Mouse (Mus musculus) E14TG2a.4 (cell line): ENCODE results near the gene Tnpo2.

Source experiments
- H3K27me3 ChIP-seq: 2 replicates; pipeline ENCODE4 v1.6.1; 2014; ENCODE audit warnings: low read length, control low read depth; ENCODE audit not compliant: insufficient read depth
- H3K36me3 ChIP-seq: 2 replicates; pipeline ENCODE4 v1.6.1; 2014; ENCODE audit warnings: low read length, control low read depth; ENCODE audit not compliant: insufficient read depth
- H3K4me1 ChIP-seq: replicated peaks from 2 replicates; pipeline ENCODE4 v1.6.1; 2014; ENCODE audit warnings: low read depth, low read length, control low read depth
- H3K4me3 ChIP-seq: replicated peaks from 2 replicates; pipeline ENCODE4 v1.5.1; 2014; ENCODE audit warnings: mild to moderate bottlenecking, low read length
- H3K9me3 ChIP-seq: 2 replicates; pipeline ENCODE4 v1.6.1; 2014; ENCODE audit warnings: low read length, control low read depth
- CTCF ChIP-seq: conservative IDR thresholded peaks from 2 replicates; pipeline ENCODE4 v1.5.1; 2014; ENCODE audit warnings: low read length
- NANOG ChIP-seq: IDR thresholded peaks from 2 replicates; pipeline ENCODE4 v1.6.1; 2014; ENCODE audit warnings: borderline replicate concordance, low read length, mixed read lengths
- POU5F1 ChIP-seq: IDR thresholded peaks from 2 replicates; pipeline ENCODE4 v1.6.1; 2014; ENCODE audit warnings: low read length, borderline replicate concordance

Gene Tnpo2

GRCm38 (mm10) chr8:84996978-84997377 is 39.7 kb upstream of the Tnpo2 start:
- Histone ChIP-seq H3K27me3 (no peaks in the 10 kb centered on the region), H3K4me1 (peaks cover 67% of the 10 kb centered on the region), H3K36me3 (peaks cover 70% of the 10 kb centered on the region), H3K9me3 (no peaks in the 10 kb centered on the region), H3K4me3 (0 out of 2 replicates have a peak overlapping the region, but pooled peaks have one; percentile 59)
- no peak for TF ChIP-seq CTCF
- no peak for TF ChIP-seq NANOG
- TF ChIP-seq POU5F1 = no peak

DNA sequence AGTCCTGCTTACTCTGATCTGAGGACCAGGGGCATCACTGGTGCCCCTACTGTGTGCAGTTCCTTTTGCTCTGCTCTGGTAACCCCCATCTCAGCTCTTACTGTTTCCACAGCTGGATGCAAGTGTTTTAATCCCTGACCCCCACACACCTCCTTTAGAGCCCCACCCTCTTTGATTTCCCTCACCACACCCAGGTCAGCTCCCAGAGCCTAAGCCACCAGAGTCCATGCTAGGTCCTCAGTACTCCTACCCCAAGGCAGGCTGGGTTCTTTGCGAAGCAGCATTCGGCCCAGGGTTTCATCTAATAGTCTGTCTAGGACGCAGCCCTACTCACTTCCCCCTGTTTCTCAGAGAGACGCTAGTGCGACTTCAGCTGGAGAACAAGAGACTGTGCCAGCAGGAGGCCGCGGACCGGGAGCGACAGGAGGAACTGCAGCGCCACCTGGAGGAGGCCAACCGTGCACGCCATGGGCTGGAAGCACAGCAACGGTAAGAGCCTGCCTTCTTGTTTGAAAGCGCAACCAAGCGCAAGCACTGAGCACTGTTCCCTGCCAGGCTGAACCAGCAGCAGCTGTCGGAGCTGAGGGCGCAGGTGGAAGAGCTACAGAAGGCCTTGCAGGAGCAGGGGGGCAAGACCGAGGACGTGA is 38.9 kb upstream of the Tnpo2 start:
- no peaks in the 10 kb centered on the region for H3K27me3 ChIP-seq
- peaks cover 71% of the 10 kb centered on the region for H3K4me1 ChIP-seq
- H3K9me3 ChIP-seq = no peaks in the 10 kb centered on the region
- no peak for TF ChIP-seq POU5F1
- no peak for TF ChIP-seq NANOG
- peak; percentile 71 for TF ChIP-seq CTCF
- peaks cover 73% of the 10 kb centered on the region for H3K36me3 ChIP-seq
- peak overlapping the region; percentile 59 for H3K4me3 ChIP-seq

DNA sequence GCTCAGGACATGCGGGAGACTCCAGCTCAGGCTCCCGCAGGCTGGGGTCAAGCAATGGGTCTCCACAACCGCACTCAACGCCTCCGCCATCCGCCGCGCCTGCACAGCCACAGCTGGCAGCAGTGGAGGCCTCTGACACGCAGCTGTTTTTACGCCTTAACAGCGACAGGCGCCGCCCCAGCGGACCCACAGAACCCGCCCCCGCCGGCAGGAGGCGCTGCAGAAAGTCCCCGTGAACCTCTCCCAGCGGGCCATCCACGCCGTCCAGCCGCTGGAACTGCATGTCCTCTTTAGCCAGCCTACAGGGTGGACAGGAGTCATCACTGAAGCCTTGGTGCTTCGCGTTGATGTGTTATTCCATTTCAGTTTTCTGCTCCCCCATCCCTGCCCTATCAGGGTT is 29.0 kb upstream of the Tnpo2 start:
- Histone ChIP-seq H3K36me3 (peaks cover 7% of the 10 kb centered on the region), H3K4me3 (peak overlapping the region; percentile 67), H3K27me3 (peaks cover 34% of the 10 kb centered on the region), H3K9me3 (no peaks in the 10 kb centered on the region), H3K4me1 (peaks cover 39% of the 10 kb centered on the region)
- no peak for TF ChIP-seq NANOG
- TF ChIP-seq CTCF = peak; percentile 62

DNA sequence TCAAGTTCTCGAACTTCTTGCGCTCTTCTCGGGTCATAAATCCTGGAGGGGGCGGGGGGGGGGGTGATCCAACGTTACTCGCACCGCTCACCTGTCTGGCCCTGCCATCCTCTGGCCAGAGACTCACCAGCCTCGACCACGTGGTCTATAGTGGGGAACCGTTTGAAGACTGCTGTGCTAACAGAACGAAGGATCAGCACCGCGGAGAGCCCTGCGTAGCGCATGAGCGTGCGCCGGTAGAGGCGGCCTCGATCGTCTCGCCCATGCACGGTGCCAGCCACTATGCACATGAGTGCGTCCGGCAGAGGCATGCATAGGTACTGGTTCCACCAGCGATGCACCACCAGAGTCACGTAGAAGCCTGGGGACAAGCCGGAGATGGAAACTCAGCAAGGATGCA is 25.5 kb upstream of the Tnpo2 start:
- H3K4me3 ChIP-seq = 0 out of 2 replicates have a peak overlapping the region, but pooled peaks have one; percentile 13
- peaks cover 57% of the 10 kb centered on the region for H3K27me3 ChIP-seq
- no peaks in the 10 kb centered on the region for H3K36me3 ChIP-seq
- H3K9me3 ChIP-seq = no peaks in the 10 kb centered on the region
- peaks cover 52% of the 10 kb centered on the region for H3K4me1 ChIP-seq
- TF ChIP-seq CTCF (no peak), NANOG (no peak), POU5F1 (no peak)

DNA sequence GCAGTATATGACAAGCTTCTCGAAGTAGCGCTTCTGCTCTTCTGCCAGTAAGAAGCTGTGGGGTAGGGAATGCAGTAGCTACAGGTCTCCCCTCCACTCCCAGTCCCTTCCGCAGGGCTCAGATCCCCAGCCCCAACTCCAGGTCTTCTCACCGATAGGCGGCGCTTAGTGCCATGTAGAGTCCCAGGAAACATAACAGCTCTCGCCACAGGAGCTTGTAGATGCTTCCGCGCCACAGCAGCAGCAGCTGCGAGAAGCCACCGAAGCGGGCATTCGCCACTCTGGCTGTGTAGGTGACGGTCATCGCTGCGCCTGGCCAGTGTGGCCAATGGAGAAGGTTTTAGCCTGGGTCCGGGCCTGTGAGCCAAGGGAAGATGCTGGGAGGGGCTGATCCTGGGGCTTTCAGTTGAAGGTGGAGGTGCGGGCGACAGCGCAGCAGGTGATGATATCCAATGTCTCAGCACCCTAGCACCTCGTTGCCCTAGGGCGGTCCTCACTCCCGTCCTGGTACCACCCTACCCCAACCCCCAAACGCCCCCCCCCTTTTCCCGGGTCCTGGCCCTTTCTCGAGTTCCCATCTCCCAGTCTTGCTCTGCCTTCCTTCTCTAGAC is 23.4 kb upstream of the Tnpo2 start:
- Histone ChIP-seq H3K4me1 (peaks cover 61% of the 10 kb centered on the region), H3K36me3 (peaks cover 16% of the 10 kb centered on the region), H3K4me3 (peak overlapping the region; percentile 72), H3K27me3 (peaks cover 50% of the 10 kb centered on the region), H3K9me3 (no peaks in the 10 kb centered on the region)
- TF ChIP-seq CTCF = peak; percentile 90
- TF ChIP-seq NANOG = no peak
- no peak for TF ChIP-seq POU5F1

DNA sequence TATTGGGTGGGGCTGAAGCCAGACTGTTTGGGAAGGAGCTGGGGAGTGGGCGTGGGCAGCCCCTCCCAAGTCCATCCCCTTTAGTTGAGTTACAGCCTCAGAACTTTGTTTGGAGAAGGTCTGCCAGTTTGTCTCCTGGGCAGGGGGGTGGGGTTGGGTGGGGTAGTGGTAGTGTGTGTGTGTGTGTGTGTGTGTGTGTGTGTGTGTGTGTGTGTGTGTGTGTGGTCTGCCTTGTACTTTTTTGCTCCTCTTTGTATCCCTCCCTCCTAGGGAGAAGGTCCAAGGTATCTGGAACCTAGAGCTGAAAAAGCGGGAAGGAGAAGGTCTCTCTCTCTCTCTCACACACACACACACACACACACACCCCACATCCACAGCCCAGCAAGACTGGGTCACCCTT is 22.3 kb upstream of the Tnpo2 start, which contains the start of gene Best2:
Gene Best2, minus strand, starts transcription at position 101 of the 400 bp plus-strand sequence.
- Histone ChIP-seq H3K4me3 (peak within 1 kb of the TSS; percentile 72), H3K27me3 (peaks cover 43% of the 10 kb centered on the region), H3K36me3 (peaks cover 27% of the 10 kb centered on the region), H3K4me1 (peaks cover 63% of the 10 kb centered on the region), H3K9me3 (no peaks in the 10 kb centered on the region)
- no peak for TF ChIP-seq NANOG
- TF ChIP-seq POU5F1 = no peak
- TF ChIP-seq CTCF = no peak

DNA sequence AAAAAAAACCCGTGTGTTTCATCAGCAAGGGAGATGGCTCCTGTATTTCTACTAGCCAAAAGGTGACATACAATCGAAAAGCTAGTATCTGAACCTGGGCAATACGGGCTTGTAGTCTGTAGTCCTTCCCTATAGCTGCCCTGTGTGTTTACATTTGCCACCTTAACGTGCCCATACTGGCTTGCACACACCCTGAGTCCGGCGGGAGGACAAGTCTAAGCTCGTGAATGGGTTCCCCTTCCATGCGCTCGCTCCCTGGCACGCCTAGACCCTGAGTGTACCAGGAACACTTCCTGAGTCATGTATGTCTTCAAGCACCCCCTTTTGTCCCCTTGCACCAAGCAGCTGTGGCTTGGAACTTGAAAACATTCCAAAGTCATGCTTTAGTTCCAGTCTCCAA is 20.0 kb upstream of the Tnpo2 start:
- TF ChIP-seq POU5F1 = no peak
- no peak for TF ChIP-seq CTCF
- no peak for TF ChIP-seq NANOG
- peaks cover 71% of the 10 kb centered on the region for H3K4me1 ChIP-seq
- H3K4me3 ChIP-seq = no peak overlapping the region; the same call in 1 of the 2 replicates
- H3K27me3 ChIP-seq = peaks cover 28% of the 10 kb centered on the region
- H3K36me3 ChIP-seq = peaks cover 50% of the 10 kb centered on the region
- no peaks in the 10 kb centered on the region for H3K9me3 ChIP-seq

GRCm38 (mm10) chr8:85017209-85017608 is 19.5 kb upstream of the Tnpo2 start:
- H3K36me3 ChIP-seq = peaks cover 55% of the 10 kb centered on the region
- peaks cover 75% of the 10 kb centered on the region for H3K4me1 ChIP-seq
- H3K4me3 ChIP-seq = no peak overlapping the region
- no peaks in the 10 kb centered on the region for H3K9me3 ChIP-seq
- no peak for TF ChIP-seq CTCF
- TF ChIP-seq NANOG = no peak
- H3K27me3 ChIP-seq = peaks cover 25% of the 10 kb centered on the region

- Histone ChIP-seq H3K9me3 (no peaks in the 10 kb centered on the region), H3K4me1 (peaks cover 84% of the 10 kb centered on the region), H3K4me3 (peak overlapping the region; percentile 29; the same call in 1 of the 2 replicates), H3K36me3 (peaks cover 75% of the 10 kb centered on the region), H3K27me3 (no peaks in the 10 kb centered on the region)
- peak; percentile 32 for TF ChIP-seq CTCF
- TF ChIP-seq NANOG = no peak
Measured at GRCm38 (mm10) chr8:85021514-85022055, 15.1 kb upstream of the Tnpo2 start.
